Mouse (Mus musculus): ENCODE measurements around the gene Gnptg. TPM values are rescaled to one million over a fixed set of nuclear protein-coding genes. Genes with fewer than 3 reads are reported as not detected.

The Gnptg gene
- polyA plus RNA-seq, 1 experiment from 2014 or later = 41.5 TPM

DNA sequence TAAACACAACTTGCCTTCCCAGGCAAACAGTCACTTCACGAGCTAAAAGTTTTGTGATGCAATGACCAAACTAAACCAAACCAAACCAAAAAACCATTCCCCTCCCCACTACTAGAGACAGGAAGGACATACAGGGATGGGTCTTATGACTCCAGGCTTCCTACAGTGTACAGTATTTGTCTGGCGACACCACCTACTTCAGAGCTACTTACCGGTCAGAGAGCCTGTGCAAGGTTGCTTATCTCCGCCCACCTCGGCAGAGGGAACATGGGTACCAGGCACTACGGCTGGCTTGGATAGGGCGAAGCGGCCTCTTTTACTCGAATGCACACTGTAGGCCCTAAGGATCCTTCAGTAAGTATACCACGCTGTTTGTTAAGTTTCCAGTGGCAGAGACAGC, 32.4 kb upstream of the Gnptg start:
- H3K4me3 ChIP-seq (ENCODE audit: low read length) = peak overlapping the region; percentile 99
- H3K4me2 ChIP-seq (replicated peaks; ENCODE audit: low read depth, low read length) = peak overlapping the region; percentile 99
- peaks cover 35% of the 10 kb centered on the region for H3K36me3 ChIP-seq (ENCODE audit: control insufficient read depth, insufficient read depth, low read length)
- peak overlapping the region; percentile 94 for H3K27ac ChIP-seq (ENCODE audit: low read depth, low read length)
- ATAC-seq (ENCODE audit: low FRiP score, low TSS enrichment) = no peak
- no peaks in the 10 kb centered on the region for H3K27me3 ChIP-seq (ENCODE audit: control insufficient read depth, insufficient read depth, low read length)
- H3K4me1 ChIP-seq (ENCODE audit: control insufficient read depth, insufficient read depth, low read length) = peaks cover 18% of the 10 kb centered on the region
- no peaks in the 10 kb centered on the region for H3K9me3 ChIP-seq (ENCODE audit: control insufficient read depth, low read length)
- H3K9ac ChIP-seq (ENCODE audit: low read depth, low read length) = peak overlapping the region; percentile 100
- 2% methylated on average over 10 of the region's 10 CpGs for WGBS

DNA sequence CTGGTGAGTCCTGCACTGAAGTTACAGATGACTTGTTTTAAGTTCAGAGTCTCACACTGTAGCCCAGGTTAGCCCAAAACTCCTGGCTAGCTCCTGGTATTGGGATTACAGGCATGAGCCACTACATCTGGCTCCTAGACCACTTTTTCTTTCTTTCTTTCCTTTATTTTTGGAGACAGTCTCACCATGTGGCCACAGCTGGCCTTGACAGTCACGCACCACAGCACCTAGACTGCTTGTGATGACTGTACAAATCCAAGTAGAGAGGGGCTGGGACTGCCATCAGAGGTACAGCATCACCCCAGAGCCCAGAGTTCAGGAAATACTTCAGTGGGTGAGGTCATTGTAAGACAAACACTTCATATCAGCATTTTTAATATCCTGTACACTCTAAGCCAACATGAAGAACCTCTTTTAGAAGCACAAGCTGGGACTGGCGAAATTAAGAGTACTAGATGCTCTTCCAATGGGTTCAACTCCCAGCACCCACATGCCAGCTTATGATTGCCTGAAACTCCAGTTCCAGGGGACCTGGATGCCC, 30.9 kb upstream of the Gnptg start:
- Histone ChIP-seq H3K27ac (ENCODE audit: low read depth, low read length) (no peak overlapping the region), H3K27me3 (ENCODE audit: control insufficient read depth, insufficient read depth, low read length) (no peaks in the 10 kb centered on the region), H3K4me3 (ENCODE audit: low read length) (peak overlapping the region; percentile 99), H3K4me2 (replicated peaks; ENCODE audit: low read depth, low read length) (peak overlapping the region; percentile 99; the same call in 1 of the 2 replicates), H3K36me3 (ENCODE audit: control insufficient read depth, insufficient read depth, low read length) (peaks cover 50% of the 10 kb centered on the region), H3K4me1 (ENCODE audit: control insufficient read depth, insufficient read depth, low read length) (peaks cover 18% of the 10 kb centered on the region), H3K9ac (ENCODE audit: low read depth, low read length) (no peak overlapping the region), H3K9me3 (ENCODE audit: control insufficient read depth, low read length) (no peaks in the 10 kb centered on the region)
- no peak for ATAC-seq (ENCODE audit: low FRiP score, low TSS enrichment)
- 82% methylated on average over 2 of the region's 2 CpGs for WGBS

DNA sequence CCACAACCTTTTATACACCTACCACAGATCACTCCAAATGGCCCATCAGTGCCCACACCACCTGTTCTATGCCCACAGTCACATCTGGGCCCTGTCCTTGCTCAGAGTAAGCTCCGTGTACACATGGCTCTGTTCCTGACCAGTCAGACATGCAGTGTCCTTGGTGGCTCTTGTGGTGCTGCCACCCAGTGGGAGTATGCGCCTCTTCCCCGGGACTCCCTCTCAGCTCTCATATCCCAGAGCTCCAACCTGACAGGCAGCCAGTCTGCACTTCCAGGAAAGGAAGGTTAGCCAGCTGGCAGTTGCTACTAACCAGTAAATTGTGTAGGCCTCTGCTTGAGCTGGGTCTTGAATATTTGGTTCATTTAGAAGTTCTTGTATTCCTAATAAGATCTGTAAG, 24.5 kb upstream of the Gnptg start:
- Histone ChIP-seq H3K36me3 (ENCODE audit: control insufficient read depth, insufficient read depth, low read length) (peaks cover 79% of the 10 kb centered on the region), H3K4me1 (ENCODE audit: control insufficient read depth, insufficient read depth, low read length) (no peaks in the 10 kb centered on the region), H3K27me3 (ENCODE audit: control insufficient read depth, insufficient read depth, low read length) (no peaks in the 10 kb centered on the region), H3K4me3 (ENCODE audit: low read length) (no peak overlapping the region), H3K27ac (ENCODE audit: low read depth, low read length) (no peak overlapping the region), H3K9ac (ENCODE audit: low read depth, low read length) (no peak overlapping the region), H3K9me3 (ENCODE audit: control insufficient read depth, low read length) (no peaks in the 10 kb centered on the region), H3K4me2 (replicated peaks; ENCODE audit: low read depth, low read length) (no peak overlapping the region)
- 72% methylated on average over 3 of the region's 3 CpGs for WGBS
- no peak for ATAC-seq (ENCODE audit: low FRiP score, low TSS enrichment)

DNA sequence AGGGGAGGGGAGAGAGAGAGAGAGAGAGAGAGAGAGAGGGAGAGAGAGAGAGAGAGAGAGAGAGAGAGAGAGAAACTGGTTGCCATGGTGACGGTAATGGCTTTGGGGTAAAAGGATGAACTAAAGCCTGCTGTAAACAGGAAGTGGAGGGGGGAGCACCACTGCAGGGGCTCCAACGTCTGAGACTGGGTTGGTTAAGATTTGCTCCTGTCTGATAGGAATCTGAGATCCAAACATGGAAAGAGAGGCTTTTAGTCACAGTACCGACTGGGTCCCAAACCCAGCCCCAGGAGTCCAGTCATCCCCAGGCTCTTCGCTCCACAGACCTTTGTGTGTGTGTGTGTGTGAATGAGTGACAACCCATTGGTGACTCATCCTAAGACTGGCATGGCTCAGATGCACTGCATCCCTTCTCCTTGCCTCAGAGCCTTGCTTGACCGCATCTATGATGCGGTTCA, 17.9 kb upstream of the Gnptg start:
- Histone ChIP-seq H3K27me3 (ENCODE audit: control insufficient read depth, insufficient read depth, low read length) (peaks cover 21% of the 10 kb centered on the region), H3K9ac (ENCODE audit: low read depth, low read length) (no peak overlapping the region), H3K9me3 (ENCODE audit: control insufficient read depth, low read length) (no peaks in the 10 kb centered on the region), H3K4me1 (ENCODE audit: control insufficient read depth, insufficient read depth, low read length) (peaks cover 9% of the 10 kb centered on the region), H3K27ac (ENCODE audit: low read depth, low read length) (no peak overlapping the region), H3K36me3 (ENCODE audit: control insufficient read depth, insufficient read depth, low read length) (peaks cover 23% of the 10 kb centered on the region), H3K4me3 (ENCODE audit: low read length) (no peak overlapping the region), H3K4me2 (replicated peaks; ENCODE audit: low read depth, low read length) (no peak overlapping the region)
- ATAC-seq (ENCODE audit: low FRiP score, low TSS enrichment) = no peak
- 52% methylated on average over 6 of the region's 6 CpGs for WGBS

DNA sequence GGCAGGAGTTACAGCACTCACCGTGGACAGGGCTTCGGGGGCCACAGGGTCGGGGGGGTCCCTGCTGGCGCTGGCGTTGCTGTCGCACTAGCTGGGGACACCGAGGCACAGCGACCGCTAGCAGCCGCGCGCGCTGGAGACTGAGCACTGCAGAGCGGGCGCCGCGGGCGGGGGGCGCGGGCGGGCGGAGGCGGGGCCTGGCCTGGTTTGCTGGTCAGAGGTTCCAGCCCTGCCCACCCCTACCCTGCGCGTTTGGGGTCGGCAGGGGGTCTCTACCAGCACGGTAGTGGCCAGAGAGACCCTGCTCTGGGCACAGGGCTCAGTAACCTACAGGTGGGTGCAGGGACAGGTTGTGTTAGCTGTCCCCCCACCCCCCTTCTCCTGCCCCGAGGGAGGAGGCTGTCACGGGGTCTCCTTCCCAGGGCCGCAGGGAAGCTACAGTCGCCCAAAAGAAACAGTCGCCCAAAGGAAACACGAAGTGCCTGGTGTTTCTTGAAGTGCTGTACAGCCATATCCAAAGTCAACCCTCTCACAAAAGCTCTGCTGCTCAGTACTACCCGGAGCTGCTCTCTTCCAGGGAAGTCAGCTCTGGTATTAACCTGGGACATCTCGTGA, 16.3 kb upstream of the Gnptg start, which contains the start of gene Baiap3:
TSS of gene Baiap3 (minus strand) at position 225 of the 615 bp plus-strand sequence.
- H3K9me3 ChIP-seq (ENCODE audit: control insufficient read depth, low read length) = no peaks in the 10 kb centered on the region
- peaks cover 9% of the 10 kb centered on the region for H3K4me1 ChIP-seq (ENCODE audit: control insufficient read depth, insufficient read depth, low read length)
- peak; percentile 54 for ATAC-seq (ENCODE audit: low FRiP score, low TSS enrichment)
- 4% methylated on average over 33 of the region's 35 CpGs for WGBS
- H3K4me3 ChIP-seq (ENCODE audit: low read length) = peak within 1 kb of the TSS; percentile 38
- peak within 1 kb of the TSS; percentile 71 for H3K4me2 ChIP-seq (replicated peaks; ENCODE audit: low read depth, low read length)
- H3K27ac ChIP-seq (ENCODE audit: low read depth, low read length) = no peak within 1 kb of the TSS
- peaks cover 17% of the 10 kb centered on the region for H3K36me3 ChIP-seq (ENCODE audit: control insufficient read depth, insufficient read depth, low read length)
- H3K27me3 ChIP-seq (ENCODE audit: control insufficient read depth, insufficient read depth, low read length) = peaks cover 21% of the 10 kb centered on the region
- peak within 1 kb of the TSS; percentile 44 for H3K9ac ChIP-seq (ENCODE audit: low read depth, low read length)

DNA sequence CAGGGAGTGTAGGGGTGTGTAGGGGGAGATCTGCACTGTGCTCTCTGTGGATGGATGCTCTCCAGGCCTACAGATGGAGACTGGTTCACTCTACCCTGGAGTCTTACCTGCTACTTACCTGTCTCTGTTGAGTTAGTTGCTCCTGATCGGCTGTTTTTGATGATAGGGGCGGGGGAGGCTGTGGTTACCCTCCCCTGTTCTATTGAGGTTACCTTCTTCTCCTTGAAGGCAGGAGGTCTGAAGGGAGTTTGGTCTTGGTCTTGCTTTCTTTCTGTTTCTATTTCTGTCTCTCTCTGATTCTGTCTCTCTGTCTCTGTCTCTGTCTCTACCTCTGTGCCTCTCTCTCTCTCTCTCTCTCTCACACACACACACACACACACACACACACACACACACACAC, 15.2 kb upstream of the Gnptg start:
- H3K4me3 ChIP-seq (ENCODE audit: low read length) = no peak overlapping the region
- H3K36me3 ChIP-seq (ENCODE audit: control insufficient read depth, insufficient read depth, low read length) = peaks cover 15% of the 10 kb centered on the region
- no peak overlapping the region for H3K4me2 ChIP-seq (replicated peaks; ENCODE audit: low read depth, low read length)
- 62% methylated on average over 2 of the region's 2 CpGs for WGBS
- H3K27ac ChIP-seq (ENCODE audit: low read depth, low read length) = no peak overlapping the region
- no peak overlapping the region for H3K9ac ChIP-seq (ENCODE audit: low read depth, low read length)
- no peaks in the 10 kb centered on the region for H3K9me3 ChIP-seq (ENCODE audit: control insufficient read depth, low read length)
- no peak for ATAC-seq (ENCODE audit: low FRiP score, low TSS enrichment)
- H3K4me1 ChIP-seq (ENCODE audit: control insufficient read depth, insufficient read depth, low read length) = peaks cover 9% of the 10 kb centered on the region
- peaks cover 21% of the 10 kb centered on the region for H3K27me3 ChIP-seq (ENCODE audit: control insufficient read depth, insufficient read depth, low read length)

DNA sequence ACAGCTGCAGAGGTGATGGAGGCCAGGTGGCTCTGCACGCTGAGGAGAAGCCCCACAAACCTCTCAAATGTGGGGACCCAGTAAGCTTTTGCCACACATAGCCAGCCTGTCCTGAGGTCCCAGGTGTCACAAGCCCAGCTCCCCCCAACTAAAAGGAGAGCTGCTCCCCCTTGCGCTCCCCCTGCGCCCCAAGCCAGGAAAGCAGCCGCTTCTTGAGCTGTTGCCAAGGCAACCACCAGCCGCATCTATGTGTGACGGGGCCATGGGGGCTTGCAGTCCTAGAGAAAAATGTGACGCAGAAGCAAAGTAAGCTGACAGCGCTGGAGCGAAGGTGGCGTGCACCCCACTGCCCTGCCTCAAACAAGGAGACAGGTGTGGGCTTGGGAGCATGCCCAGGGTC, 13.8 kb upstream of the Gnptg start:
- Histone ChIP-seq H3K4me1 (ENCODE audit: control insufficient read depth, insufficient read depth, low read length) (peaks cover 9% of the 10 kb centered on the region), H3K4me2 (replicated peaks; ENCODE audit: low read depth, low read length) (no peak overlapping the region), H3K9ac (ENCODE audit: low read depth, low read length) (no peak overlapping the region), H3K27me3 (ENCODE audit: control insufficient read depth, insufficient read depth, low read length) (peaks cover 21% of the 10 kb centered on the region), H3K36me3 (ENCODE audit: control insufficient read depth, insufficient read depth, low read length) (peaks cover 2% of the 10 kb centered on the region), H3K4me3 (ENCODE audit: low read length) (no peak overlapping the region), H3K27ac (ENCODE audit: low read depth, low read length) (no peak overlapping the region), H3K9me3 (ENCODE audit: control insufficient read depth, low read length) (no peaks in the 10 kb centered on the region)
- 43% methylated on average over 10 of the region's 10 CpGs for whole genome bisulfite sequencing
- ATAC-seq (ENCODE audit: low FRiP score, low TSS enrichment) = no peak

DNA sequence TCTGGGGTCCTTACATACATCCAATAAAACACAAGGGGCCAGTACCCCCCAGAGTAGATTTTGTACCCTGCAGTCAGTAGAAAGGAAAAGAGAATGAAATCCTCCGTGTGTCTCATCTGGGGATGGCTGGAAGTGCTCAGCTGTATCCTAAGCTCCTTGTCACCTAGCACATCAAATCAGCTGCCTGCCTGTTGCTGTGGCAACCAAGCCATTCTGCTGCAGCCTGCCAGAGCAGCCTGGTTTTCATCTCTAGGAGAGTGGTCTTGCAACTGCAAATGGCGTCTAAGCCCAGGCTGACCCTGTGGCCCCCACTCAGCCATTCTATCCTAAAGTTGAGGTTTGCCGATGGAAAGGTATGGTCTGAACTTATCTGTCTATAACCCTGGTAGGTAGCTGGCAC, 12.7 kb upstream of the Gnptg start:
- Histone ChIP-seq H3K9me3 (ENCODE audit: control insufficient read depth, low read length) (no peaks in the 10 kb centered on the region), H3K27me3 (ENCODE audit: control insufficient read depth, insufficient read depth, low read length) (peaks cover 21% of the 10 kb centered on the region), H3K9ac (ENCODE audit: low read depth, low read length) (no peak overlapping the region), H3K36me3 (ENCODE audit: control insufficient read depth, insufficient read depth, low read length) (no peaks in the 10 kb centered on the region), H3K27ac (ENCODE audit: low read depth, low read length) (no peak overlapping the region), H3K4me1 (ENCODE audit: control insufficient read depth, insufficient read depth, low read length) (peaks cover 9% of the 10 kb centered on the region), H3K4me3 (ENCODE audit: low read length) (no peak overlapping the region), H3K4me2 (replicated peaks; ENCODE audit: low read depth, low read length) (no peak overlapping the region)
- ATAC-seq (ENCODE audit: low FRiP score, low TSS enrichment) = no peak
- WGBS = 52% methylated on average over 3 of the region's 3 CpGs

DNA sequence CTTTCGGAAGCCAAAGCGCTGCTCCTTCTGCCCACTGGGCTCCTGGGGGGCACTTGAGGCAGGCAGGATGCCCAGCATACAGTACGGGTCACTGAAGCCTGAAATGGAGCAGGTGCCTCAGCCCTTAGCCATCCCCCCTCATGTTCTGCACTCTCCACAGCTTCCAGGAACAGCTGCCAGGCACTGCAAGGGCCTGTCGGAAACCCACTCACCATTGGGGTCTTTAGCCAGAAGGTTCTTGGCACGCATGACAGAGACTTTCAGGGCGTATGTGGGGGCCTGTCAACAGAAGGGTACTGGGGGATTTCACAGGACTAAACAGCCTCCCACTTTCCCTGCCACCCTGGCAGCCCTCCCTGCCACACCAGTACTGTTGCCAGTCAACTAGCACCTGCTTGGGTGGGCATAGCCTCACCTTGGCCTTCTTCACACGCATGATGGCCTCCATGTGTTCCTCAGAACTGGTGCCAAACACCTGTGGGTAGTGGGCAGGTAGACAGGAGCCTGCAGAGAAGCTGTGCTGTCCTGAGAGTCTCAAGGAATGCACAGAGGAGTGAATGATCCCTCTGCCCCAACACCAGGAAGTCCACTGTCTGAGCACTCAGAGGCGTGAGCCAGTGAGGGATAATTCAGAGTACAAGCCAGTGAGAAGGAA, 10.4 kb upstream of the Gnptg start:
- no peak overlapping the region for H3K27ac ChIP-seq (ENCODE audit: low read depth, low read length)
- no peak overlapping the region for H3K4me3 ChIP-seq (ENCODE audit: low read length)
- H3K27me3 ChIP-seq (ENCODE audit: control insufficient read depth, insufficient read depth, low read length) = peaks cover 12% of the 10 kb centered on the region; the same call in 1 of the 2 replicates
- WGBS = 80% methylated on average over 8 of the region's 8 CpGs
- H3K4me1 ChIP-seq (ENCODE audit: control insufficient read depth, insufficient read depth, low read length) = no peaks in the 10 kb centered on the region
- H3K36me3 ChIP-seq (ENCODE audit: control insufficient read depth, insufficient read depth, low read length) = no peaks in the 10 kb centered on the region; the same call in 1 of the 2 replicates
- H3K4me2 ChIP-seq (replicated peaks; ENCODE audit: low read depth, low read length) = no peak overlapping the region
- H3K9ac ChIP-seq (ENCODE audit: low read depth, low read length) = no peak overlapping the region
- no peak for ATAC-seq (ENCODE audit: low FRiP score, low TSS enrichment)
- no peaks in the 10 kb centered on the region for H3K9me3 ChIP-seq (ENCODE audit: control insufficient read depth, low read length)

All from kidney, embryonic 14.5 days (tissue).